Mouse (Mus musculus) cerebellum, adult 18-20 months (tissue): ENCODE measurements around the gene Anpep.

Experiments used
- DNase-seq, 2 experiments: peaks; one replicate each; pipeline ENCODE4 v3.0.0; 2021

Anpep gene

GRCm38 (mm10) chr7:79866294-79867000, 5.6 kb upstream of the Anpep start:
- no peak for DNase-seq

- DNase-seq, result no peak
These were observed 935 bp upstream of the Anpep start for GRCm38 (mm10) chr7:79861794-79862193.

GRCm38 (mm10) chr7:79858956-79859630, 1.8 kb downstream of the Anpep start:
- no peak for DNase-seq

- DNase-seq, result no peak
These were observed 2.5 kb downstream of the Anpep start for GRCm38 (mm10) chr7:79858202-79858934.

GRCm38 (mm10) chr7:79856305-79856704, 4.6 kb downstream of the Anpep start:
- DNase-seq, result no peak

GRCm38 (mm10) chr7:79847456-79848451, 13.1 kb downstream of the Anpep start:
- DNase-seq, result no peak

GRCm38 (mm10) chr7:79846342-79846741, 14.5 kb downstream of the Anpep start:
- DNase-seq, result no peak

GRCm38 (mm10) chr7:79844090-79844802, 16.6 kb downstream of the Anpep start:
- no peak for DNase-seq

- DNase-seq, result no peak
These were observed 18.7 kb downstream of the Anpep start for GRCm38 (mm10) chr7:79842163-79842562.

- DNase-seq, result no peak
These were observed 23.6 kb downstream of the Anpep start for GRCm38 (mm10) chr7:79837247-79837646.

GRCm38 (mm10) chr7:79835196-79835595, 25.7 kb downstream of the Anpep start:
- no peak for DNase-seq

- DNase-seq, result no peak
These were observed 27.9 kb downstream of the Anpep start for GRCm38 (mm10) chr7:79832980-79833379.

- no peak for DNase-seq
These were observed 29.3 kb downstream of the Anpep start for GRCm38 (mm10) chr7:79831585-79831984.

GRCm38 (mm10) chr7:79831145-79831544, 29.7 kb downstream of the Anpep start:
- DNase-seq, result no peak

- no peak for DNase-seq
These were observed 32.5 kb downstream of the Anpep start for GRCm38 (mm10) chr7:79828341-79828740.

GRCm38 (mm10) chr7:79822092-79822695, 38.7 kb downstream of the Anpep start:
- DNase-seq, result no peak

GRCm38 (mm10) chr7:79819996-79820395, 40.9 kb downstream of the Anpep start:
- DNase-seq, result no peak

- no peak for DNase-seq
These were observed 41.3 kb downstream of the Anpep start for GRCm38 (mm10) chr7:79819515-79819914.

GRCm38 (mm10) chr7:79818321-79818720, 42.5 kb downstream of the Anpep start:
- DNase-seq, result no peak

- DNase-seq, result no peak
These were observed 47.5 kb downstream of the Anpep start for GRCm38 (mm10) chr7:79813409-79813808.
